In genomic region chr6:35309406-35309805, GRCm38 (mm10) we compare ENCODE assay signal across 25 mouse cellular contexts. TPM values are rescaled to one million over a fixed set of nuclear protein-coding genes. Genes with fewer than 3 reads are reported as not detected.
A peak's percentile ranks its signal among the peaks of the same experiment; 100 is the strongest.
DNase-seq lines count a peak whose midpoint lies in the region; ATAC-seq lines count a peak whose summit lies in the region.
"Had no signal": no experiment of that assay in that cellular context is flagged by ENCODE, and none has a peak within 500 bp of the region (broad histone marks: within the 10 kb centered on the region; RNA-seq: fewer than 3 reads in every experiment).

No protein-coding gene starts in this region.

- H3K9me3 ChIP-seq in embryonic facial prominence, embryonic 11.5 days (replicated peaks; ENCODE audit: control insufficient read depth, low read length), result no peaks in the 10 kb centered on the region
- no peaks in the 10 kb centered on the region for H3K9me3 ChIP-seq in embryonic facial prominence, embryonic 10.5 days
- H3K9me3 ChIP-seq: embryonic facial prominence, embryonic 12.5 days; forebrain, embryonic 10.5 days; forebrain, embryonic 13.5 days; G1E; hindbrain, embryonic 12.5 days; hindbrain, embryonic 15.5 days had no signal

- H3K36me3 ChIP-seq in embryonic facial prominence, embryonic 11.5 days (replicated peaks; ENCODE audit: control insufficient read depth, insufficient read depth, low read depth, low read length), result no peaks in the 10 kb centered on the region
- no peaks in the 10 kb centered on the region for H3K36me3 ChIP-seq in embryonic facial prominence, embryonic 10.5 days (replicated peaks)
- H3K36me3 ChIP-seq: embryonic facial prominence, embryonic 12.5 days; forebrain, embryonic 10.5 days; G1E; hindbrain, embryonic 12.5 days; hindbrain, embryonic 15.5 days had no signal

- H3K4me3 ChIP-seq in embryonic facial prominence, embryonic 11.5 days (ENCODE audit: low read depth, low read length), result no peak overlapping the region
- H3K4me3 ChIP-seq in embryonic facial prominence, embryonic 10.5 days, result no peak overlapping the region
- H3K4me3 ChIP-seq: embryonic facial prominence, embryonic 12.5 days; forebrain, embryonic 10.5 days; forebrain, embryonic 13.5 days; hindbrain, embryonic 12.5 days; hindbrain, embryonic 15.5 days had no signal

- DNase-seq in embryonic facial prominence, embryonic 11.5 days (ENCODE audit: low spot score), result peak; percentile 30
- no peak for DNase-seq in embryonic facial prominence, embryonic 10.5 days (ENCODE audit: low spot score)
- peak; percentile 10 for DNase-seq in lung, postnatal 36 days
- DNase-seq in lung, postnatal 10 days, result no peak
- DNase-seq in skeletal muscle tissue, adult 2 months (ENCODE audit: low read depth, low spot score), result peak; percentile 19
- DNase-seq in urinary bladder, postnatal 36 days (ENCODE audit: low spot score in 2 of 2), result no peak
- DNase-seq: adrenal gland, adult 8-10 months; adrenal gland, postnatal 25 days; B cell, adult 2 months; cerebellum, adult 11-12 months; cerebellum, adult 8-10 months; cerebellum, postnatal 10 days; cerebellum, postnatal 36 days; embryo, embryonic 11 days; gastrocnemius, postnatal 10 days; gastrocnemius, postnatal 36 days had no signal

- H3K9ac ChIP-seq in embryonic facial prominence, embryonic 11.5 days (replicated peaks; ENCODE audit: low read length), result no peak overlapping the region
- H3K9ac ChIP-seq: embryonic facial prominence, embryonic 12.5 days; forebrain, embryonic 13.5 days; hindbrain, embryonic 12.5 days; hindbrain, embryonic 15.5 days had no signal

- no peak overlapping the region for H3K27ac ChIP-seq in embryonic facial prominence, embryonic 11.5 days (replicated peaks; ENCODE audit: low read depth, low read length)
- H3K27ac ChIP-seq in embryonic facial prominence, embryonic 10.5 days (replicated peaks), result no peak overlapping the region
- H3K27ac ChIP-seq: embryonic facial prominence, embryonic 12.5 days; forebrain, embryonic 10.5 days; forebrain, embryonic 13.5 days; hindbrain, embryonic 12.5 days; hindbrain, embryonic 15.5 days had no signal

- no peaks in the 10 kb centered on the region for H3K27me3 ChIP-seq in embryonic facial prominence, embryonic 11.5 days (ENCODE audit: control insufficient read depth, insufficient read depth, low read length)
- no peaks in the 10 kb centered on the region for H3K27me3 ChIP-seq in embryonic facial prominence, embryonic 10.5 days (replicated peaks; ENCODE audit: low read depth, poor library complexity, severe bottlenecking)
- H3K27me3 ChIP-seq: CH12.LX; embryonic facial prominence, embryonic 12.5 days; forebrain, embryonic 13.5 days; hindbrain, embryonic 12.5 days; hindbrain, embryonic 15.5 days had no signal

- ATAC-seq in embryonic facial prominence, embryonic 11.5 days (replicated peaks; ENCODE audit: insufficient number of reproducible peaks, low FRiP score, low TSS enrichment, low read depth), result no peak
- ATAC-seq: forebrain, embryonic 13.5 days; forebrain, embryonic 16.5 days had no signal

- 55% methylated on average over 7 of the region's 7 CpGs for WGBS in embryonic facial prominence, embryonic 11.5 days
- WGBS in embryonic facial prominence, embryonic 10.5 days, result 57% methylated on average over 7 of the region's 7 CpGs

- H3K4me2 ChIP-seq in embryonic facial prominence, embryonic 11.5 days (ENCODE audit: low read depth, low read length), result no peak overlapping the region
- H3K4me2 ChIP-seq: embryonic facial prominence, embryonic 12.5 days; forebrain, embryonic 13.5 days; heart, embryonic 11.5 days; hindbrain, embryonic 12.5 days; hindbrain, embryonic 15.5 days had no signal

- H3K4me1 ChIP-seq in embryonic facial prominence, embryonic 11.5 days (ENCODE audit: control insufficient read depth, insufficient read depth, low read length), result no peaks in the 10 kb centered on the region
- no peaks in the 10 kb centered on the region for H3K4me1 ChIP-seq in embryonic facial prominence, embryonic 10.5 days
- H3K4me1 ChIP-seq: embryonic facial prominence, embryonic 12.5 days; forebrain, embryonic 13.5 days; hindbrain, embryonic 12.5 days; hindbrain, embryonic 15.5 days had no signal

RNA-seq across cellular contexts. Expression of gene Slc13a4, which starts 1.5 kb away (rescaled TPM):
- polyA plus RNA-seq in embryonic facial prominence, embryonic 11.5 days (2014; fragmentation: Nextera tagmentation; extraction: Ambion mirVana), result 0.25 and 0.36 TPM in 2 replicates
- 0.50 and 0.57 TPM in 2 replicates for polyA plus RNA-seq in embryonic facial prominence, embryonic 10.5 days (2016; fragmentation: Nextera tagmentation; extraction: Ambion mirVana)
- polyA plus RNA-seq: G1E had no signal

RNA-seq across cellular contexts. Expression of gene Fam180a, which starts 16.5 kb away (rescaled TPM):
- polyA plus RNA-seq in embryonic facial prominence, embryonic 11.5 days (2014; fragmentation: Nextera tagmentation; extraction: Ambion mirVana), result not detected in 2 replicates
- not detected in 2 replicates for polyA plus RNA-seq in embryonic facial prominence, embryonic 10.5 days (2016; fragmentation: Nextera tagmentation; extraction: Ambion mirVana)
- polyA plus RNA-seq: embryonic facial prominence, embryonic 12.5 days; forebrain, embryonic 10.5 days; forebrain, embryonic 13.5 days; G1E had no signal

Comparison
In these comparisons a context has a peak if more than half of its experiments do, and no peak if none do; other contexts are left out.
1. DNase-seq: peak in embryonic facial prominence, embryonic 11.5 days (single experiment), lung, postnatal 36 days (single experiment) and skeletal muscle tissue, adult 2 months (single experiment); none in embryonic facial prominence, embryonic 10.5 days (single experiment), lung, postnatal 10 days (single experiment) and urinary bladder, postnatal 36 days (0 of 2).